Mouse (Mus musculus): ENCODE data around the gene Zfp653.

Zfp653 gene

GRCm38 (mm10) chr9:22069881-22070553 lies 1.2 kb downstream of the Zfp653 start:
- DNase-seq (ENCODE audit: low read depth, low spot score), result no peak

DNA sequence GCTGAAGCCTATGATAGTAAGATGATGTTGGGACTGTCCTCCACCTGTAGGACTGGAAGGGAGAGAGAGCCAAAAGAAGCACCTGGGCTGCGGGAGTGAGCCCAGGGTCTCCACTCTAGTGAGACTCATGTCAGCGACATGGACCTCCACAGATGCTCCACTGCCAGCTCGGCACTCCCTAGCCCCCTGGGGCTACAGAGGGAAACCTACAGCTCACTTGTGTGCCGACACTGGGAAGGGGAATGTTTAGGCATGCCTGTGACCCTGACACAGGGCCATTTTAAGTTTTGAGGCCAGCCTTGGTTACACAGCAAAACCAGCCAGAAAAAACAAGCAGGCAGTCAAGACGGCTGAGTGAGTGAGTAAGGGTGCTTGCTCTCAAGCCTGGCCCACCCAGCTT lies 4.0 kb downstream of the Zfp653 start:
- DNase-seq (ENCODE audit: low read depth, low spot score), result no peak

GRCm38 (mm10) chr9:22066433-22066832 lies 4.7 kb downstream of the Zfp653 start:
- peak; percentile 35 for DNase-seq (ENCODE audit: low read depth, low spot score)

DNA sequence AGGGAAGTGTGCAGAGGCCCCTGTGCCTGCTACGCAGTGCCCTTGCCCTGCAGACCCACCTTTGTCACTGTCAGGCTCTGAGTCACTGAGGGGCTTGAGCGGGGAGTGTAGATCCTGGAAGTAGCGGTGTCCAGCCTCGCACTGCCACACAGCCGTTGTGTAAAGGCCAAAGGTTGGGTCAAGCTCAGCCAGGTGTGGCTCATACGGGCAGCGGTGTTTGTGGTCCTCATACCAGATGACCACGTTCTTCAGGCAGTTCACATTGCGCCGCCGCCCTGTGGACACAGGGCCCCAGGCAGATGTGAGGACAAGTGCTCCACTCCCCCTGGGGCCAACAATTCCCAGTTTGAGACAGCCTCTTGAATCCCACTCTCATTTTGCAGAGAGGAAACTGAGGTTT lies 5.5 kb downstream of the Zfp653 start:
- no peak for DNase-seq (ENCODE audit: low read depth, low spot score)

- no peak for DNase-seq (ENCODE audit: low read depth, low spot score)
Observed at GRCm38 (mm10) chr9:22064341-22064740, 6.8 kb downstream of the Zfp653 start.

- DNase-seq (ENCODE audit: low read depth, low spot score), result no peak
Observed at GRCm38 (mm10) chr9:22061339-22061738, 9.8 kb downstream of the Zfp653 start.

DNA sequence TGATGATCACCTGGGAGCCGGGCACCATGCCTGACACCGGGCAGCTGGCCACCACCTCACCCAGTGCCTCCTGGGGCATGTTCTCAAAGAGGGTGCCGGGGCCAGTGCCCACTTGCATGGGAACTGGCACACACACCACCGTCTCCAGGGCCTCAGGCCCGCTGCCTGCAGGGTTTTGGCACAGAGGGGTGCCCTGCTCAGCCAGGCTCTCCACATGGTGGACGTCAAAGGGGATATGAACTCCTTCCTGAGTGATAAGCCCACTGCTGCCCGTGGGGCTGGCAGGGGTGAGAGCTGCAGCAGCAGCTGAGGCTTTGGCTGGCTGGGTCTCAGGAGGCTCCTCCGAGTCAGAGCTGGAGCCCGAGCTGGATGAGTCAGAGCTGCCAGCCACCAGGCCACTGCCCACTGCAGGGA lies 13.2 kb downstream of the Zfp653 start:
- no peak for DNase-seq (ENCODE audit: low read depth, low spot score)

DNA sequence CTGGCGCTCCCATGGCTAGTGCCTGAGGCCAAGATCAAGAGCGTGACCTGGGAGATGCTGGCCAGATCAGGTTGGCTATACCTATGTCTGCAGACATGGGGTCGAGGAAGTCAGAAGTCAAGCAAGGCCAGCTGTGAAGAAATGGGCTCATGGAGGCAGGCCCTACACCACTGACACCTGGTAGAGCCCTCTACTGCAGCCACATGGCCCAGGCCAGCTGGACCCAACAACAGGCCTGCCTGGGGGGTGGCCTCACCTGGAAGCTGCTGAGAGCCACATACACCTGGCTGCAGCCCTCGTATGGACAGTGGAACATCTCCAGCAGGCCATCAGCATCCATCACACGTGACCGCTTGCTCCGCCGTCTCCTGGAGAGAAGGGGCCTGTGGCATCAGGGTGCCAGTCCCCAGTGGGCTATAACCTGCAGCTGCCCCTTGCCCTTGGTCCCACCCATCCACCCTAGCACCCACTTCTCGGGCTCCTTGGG lies 14.1 kb downstream of the Zfp653 start:
- no peak for DNase-seq (ENCODE audit: low read depth, low spot score)

DNA sequence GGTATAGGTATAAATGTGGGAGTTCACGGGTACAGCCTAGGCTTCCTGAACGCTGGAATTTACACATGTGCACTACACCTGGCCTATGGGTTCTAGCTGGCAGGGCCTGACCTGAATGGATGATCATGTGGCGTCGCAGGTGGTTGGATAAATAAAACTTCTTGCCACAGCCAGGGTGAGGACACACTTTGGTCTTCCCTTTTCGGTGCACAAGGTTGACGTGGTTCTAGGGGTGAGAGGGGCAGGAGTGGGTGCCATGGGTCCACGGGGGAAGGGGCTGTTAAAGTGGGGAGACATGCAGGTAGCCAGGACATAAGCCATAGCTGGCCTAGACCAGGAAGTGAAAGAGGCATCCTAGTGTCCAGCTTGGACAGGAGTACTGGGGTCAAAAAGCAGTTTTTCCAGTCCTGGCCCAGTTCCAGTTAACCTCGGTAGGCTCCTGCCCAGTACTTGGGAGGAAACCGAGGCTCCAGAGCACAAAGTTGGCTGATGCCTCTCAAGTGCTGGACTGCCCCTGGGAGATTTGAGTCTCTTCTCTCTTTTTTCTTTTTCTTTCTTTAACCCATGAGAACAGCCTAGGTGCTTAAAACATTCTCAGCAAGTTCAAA lies 14.8 kb downstream of the Zfp653 start:
- DNase-seq (ENCODE audit: low read depth, low spot score), result no peak

DNA sequence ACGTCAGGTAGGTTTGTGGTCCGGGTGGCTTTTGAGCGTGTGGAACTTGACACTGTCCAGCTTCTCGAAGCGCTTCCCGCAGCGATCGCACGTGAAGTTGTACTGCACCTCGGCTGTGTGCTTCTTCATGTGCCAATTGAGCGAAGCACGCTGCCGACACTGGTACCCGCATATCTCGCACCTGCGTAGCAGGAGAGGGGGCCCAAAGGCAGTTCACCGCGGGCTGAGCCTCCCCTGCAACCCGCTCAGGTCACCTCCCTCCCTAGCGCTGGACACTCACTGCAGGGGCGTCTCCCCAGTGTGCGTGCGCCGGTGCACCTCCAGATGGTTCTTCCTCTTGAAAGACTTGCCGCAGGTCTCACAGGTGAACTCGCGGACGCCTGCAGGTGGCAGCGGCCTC lies 15.5 kb downstream of the Zfp653 start:
- no peak for DNase-seq (ENCODE audit: low read depth, low spot score)

GRCm38 (mm10) chr9:22054411-22055076 lies 16.6 kb downstream of the Zfp653 start:
- DNase-seq (ENCODE audit: low read depth, low spot score), result peak; percentile 28

- DNase-seq (ENCODE audit: low read depth, low spot score), result no peak
Observed at GRCm38 (mm10) chr9:22053657-22054056, 17.5 kb downstream of the Zfp653 start.

DNA sequence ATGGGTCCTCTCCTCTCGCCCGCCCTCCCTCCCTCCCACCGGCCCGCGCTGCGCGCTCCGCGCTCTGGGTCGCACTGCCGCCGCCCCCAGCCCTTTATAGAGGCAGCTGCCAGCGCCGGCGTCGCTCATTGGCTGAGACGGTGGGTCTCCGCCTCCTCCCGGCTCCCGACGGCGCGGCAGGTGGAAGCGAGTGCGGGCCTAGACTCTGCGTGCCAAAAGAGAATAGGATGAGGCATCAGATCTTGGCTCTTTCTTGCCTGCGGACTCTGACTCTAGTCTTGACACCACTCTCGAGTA lies 19.3 kb downstream of the Zfp653 start, which contains the start of gene Elavl3:
Gene Elavl3, minus strand, starts transcription at position 66 of the 297 bp plus-strand sequence.
- no peak for DNase-seq (ENCODE audit: low read depth, low spot score)

DNA sequence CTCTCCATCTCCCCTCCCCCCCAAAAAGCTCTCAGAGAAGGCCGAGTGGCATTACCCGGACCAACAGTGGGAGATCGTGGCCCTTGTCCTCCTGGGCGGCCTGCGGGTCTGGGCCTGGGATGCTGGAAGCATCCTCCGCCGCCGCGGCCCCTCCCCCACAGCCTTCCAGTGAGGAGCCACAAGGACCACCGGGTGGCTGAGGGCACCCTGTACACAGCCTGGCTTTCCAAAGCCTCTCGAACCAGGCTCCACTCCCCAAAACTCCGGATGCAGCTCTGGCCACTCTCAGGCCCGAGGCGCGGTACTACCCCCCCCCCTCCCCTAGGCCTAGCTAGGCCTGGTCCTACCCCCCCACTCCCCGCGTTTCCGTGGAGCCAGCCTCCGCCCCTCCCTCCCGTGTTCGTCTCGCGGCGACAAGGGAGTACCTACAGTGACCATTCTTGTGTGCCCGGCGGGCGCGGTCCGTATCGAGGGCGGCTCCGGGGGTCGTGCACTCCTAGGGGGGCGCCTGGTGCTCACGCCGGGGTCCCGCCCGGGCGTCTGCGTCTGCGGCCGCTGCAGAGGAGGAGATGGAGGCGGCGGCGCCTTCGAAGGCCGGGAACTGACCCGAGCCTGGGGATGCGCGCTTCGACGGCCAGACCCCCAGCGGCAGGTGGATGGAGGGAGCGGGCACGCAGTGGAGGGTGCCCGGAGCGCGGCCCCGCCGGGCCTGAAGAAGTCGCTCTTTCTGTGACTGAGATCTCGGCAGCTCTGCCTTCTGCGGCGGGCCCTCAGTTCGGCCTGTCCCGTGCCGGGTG lies 19.8 kb downstream of the Zfp653 start:
- DNase-seq (ENCODE audit: low read depth, low spot score), result no peak

DNA sequence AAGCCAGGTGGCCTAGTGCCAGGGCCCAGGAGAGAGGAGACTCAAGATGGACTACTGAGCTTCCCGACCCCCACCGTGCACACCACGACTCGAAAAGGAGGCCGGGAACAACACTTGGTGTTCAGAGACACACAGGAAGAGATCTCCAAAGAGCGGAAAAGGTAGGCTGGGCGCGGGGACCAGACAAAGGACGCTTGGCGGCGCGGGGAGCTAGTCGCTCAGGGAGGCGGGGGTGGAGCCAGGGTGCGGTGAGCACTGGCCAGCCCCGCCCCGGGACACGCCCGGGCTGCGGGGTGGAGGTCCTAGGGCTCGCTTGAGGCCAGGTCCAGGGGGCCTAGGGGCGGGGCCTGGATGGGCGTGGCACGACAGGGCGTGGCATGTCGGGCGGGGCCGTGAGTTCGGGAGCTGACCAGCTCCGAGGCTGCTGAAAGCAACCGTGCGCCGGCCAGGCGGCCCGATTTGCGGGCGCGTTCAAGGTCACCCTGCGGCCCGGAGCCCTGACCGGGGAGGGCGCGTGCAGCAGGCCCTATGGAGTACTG lies 20.8 kb downstream of the Zfp653 start:
- peak; percentile 65 for DNase-seq (ENCODE audit: low read depth, low spot score)

GRCm38 (mm10) chr9:22049721-22050270 lies 21.4 kb downstream of the Zfp653 start:
- DNase-seq (ENCODE audit: low read depth, low spot score), result no peak

DNA sequence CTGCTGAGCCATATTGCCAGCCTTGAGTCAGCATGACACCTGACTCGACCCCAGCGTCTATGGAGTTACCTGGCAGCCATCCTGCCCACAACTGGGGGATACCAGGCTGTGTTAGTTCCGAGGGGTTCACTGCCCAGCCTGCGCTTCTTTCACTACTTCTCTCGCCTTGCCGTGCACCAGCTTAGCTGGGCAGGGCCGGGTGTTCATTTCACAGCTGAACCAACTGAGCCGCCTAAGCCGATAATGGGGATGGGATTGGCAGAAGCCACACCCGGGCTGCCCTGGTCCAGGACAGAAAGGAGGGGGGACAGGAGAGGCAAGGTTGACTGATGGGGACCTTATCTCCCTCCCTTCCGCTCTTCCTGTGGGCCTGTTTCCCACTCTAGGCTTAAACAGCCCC lies 21.9 kb downstream of the Zfp653 start:
- no peak for DNase-seq (ENCODE audit: low read depth, low spot score)

GRCm38 (mm10) chr9:22047329-22047728 lies 23.8 kb downstream of the Zfp653 start:
- DNase-seq (ENCODE audit: low read depth, low spot score), result no peak

GRCm38 (mm10) chr9:22041832-22042231 lies 29.3 kb downstream of the Zfp653 start:
- no peak for DNase-seq (ENCODE audit: low read depth, low spot score)

DNA sequence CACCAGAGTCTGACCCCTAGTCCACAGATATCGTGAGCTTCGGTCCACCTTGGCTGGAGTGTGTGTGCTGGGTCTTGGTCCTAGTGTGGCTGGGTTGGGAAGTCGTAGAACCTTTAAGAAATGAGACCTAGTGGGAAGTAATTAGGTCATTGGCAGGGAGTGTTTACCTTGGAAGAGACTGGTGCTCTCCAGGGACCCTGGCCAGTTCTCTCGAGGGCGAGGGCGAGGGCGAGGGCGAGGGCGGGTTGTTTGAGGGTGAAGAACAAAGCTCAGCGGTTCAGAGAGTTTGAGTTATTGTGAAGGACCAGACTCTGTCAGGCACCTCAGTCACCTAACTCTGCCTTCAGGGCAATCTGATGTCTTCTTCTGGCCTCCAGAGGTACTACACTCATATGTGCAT lies 33.4 kb downstream of the Zfp653 start:
- DNase-seq (ENCODE audit: low read depth, low spot score), result no peak

DNA sequence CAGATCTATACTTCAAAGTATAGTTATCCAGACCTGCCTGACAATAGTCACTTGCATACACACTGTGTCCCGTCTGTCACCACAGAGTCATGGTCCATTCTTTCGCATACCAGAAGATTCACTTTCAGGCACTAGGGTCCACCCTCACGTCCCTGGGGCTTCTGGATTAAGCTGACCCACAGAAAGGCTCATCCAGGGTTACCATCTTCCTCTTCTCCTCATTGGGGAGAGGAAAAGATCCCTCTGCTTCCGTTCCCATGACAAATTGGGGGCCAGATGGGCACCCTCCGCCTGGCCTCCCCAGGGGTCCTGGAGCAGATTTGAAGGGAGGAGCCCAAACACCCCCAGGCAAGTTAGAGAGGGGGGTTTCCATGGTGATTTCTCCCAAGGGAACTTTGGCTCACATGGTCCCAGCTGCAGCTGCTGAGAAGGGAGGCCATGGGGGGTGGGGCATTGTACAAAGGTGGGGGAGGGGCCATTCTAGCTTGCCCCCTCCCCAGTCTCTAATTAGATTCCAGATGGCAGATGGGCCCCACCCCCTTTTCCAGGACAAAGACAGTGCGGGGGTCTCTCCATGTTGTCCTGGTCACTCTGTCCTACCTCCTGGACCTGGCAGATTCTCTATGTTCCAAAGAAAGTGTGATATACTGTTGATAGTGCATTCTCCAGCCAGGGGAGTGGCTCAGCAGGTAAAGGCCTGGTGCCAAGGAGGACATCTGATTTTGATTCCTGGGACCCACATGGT lies 35.7 kb downstream of the Zfp653 start:
- DNase-seq (ENCODE audit: low read depth, low spot score), result no peak

Measured in c-Kit-negative CD71-positive TER-119-positive erythroid progenitor cells, embryonic 14.5 days (primary cell).